In the genomic region with DNA sequence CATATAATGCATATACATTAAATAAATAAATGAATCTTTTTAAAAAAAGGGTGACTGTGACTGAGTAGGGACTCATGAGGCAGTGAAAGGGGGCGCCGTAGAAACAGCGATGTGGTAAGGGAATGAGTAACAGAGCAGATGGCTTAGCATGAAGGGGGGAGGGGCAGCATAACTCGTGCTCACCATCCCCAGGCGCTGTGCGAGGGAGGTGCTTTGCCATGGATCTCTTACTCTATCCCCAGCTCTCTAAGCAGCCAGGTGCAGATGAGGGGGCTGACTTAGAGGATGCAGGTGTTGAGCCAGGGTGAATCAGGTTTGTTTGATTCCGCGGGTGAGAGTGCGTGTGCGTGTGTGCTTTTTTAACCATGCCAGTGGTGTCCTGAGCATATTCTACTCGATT, we compare ENCODE assay signal across 9 mouse cellular contexts. TPM values are rescaled to one million over a fixed set of nuclear protein-coding genes. Genes with fewer than 3 reads are reported as not detected.
DNase-seq lines count a peak whose midpoint lies in the region; ATAC-seq lines count a peak whose summit lies in the region.
"Had no signal": no experiment of that assay in that cellular context is flagged by ENCODE, and none has a peak within 500 bp of the region (broad histone marks: within the 10 kb centered on the region; RNA-seq: fewer than 3 reads in every experiment).

No protein-coding gene starts in this region.

- H3K4me1 ChIP-seq in limb, embryonic 13.5 days, result peaks cover 36% of the 10 kb centered on the region

- no peaks in the 10 kb centered on the region for H3K36me3 ChIP-seq in limb, embryonic 13.5 days
- H3K36me3 ChIP-seq: liver, embryonic 15.5 days had no signal

- intact Hi-C loops in gastrocnemius, postnatal 14 days (cut with DNase I; ENCODE audit: low total_unique reads), result loop anchor here (5.0 kb wide), 1 partner anchor 39 kb away; no protein-coding TSS in a partner anchor

- 0 out of 2 replicates have a peak overlapping the region, but pooled peaks have one; percentile 33 for H3K27ac ChIP-seq in limb, embryonic 13.5 days
- H3K27ac ChIP-seq: hindbrain, postnatal 0 days; liver, embryonic 15.5 days had no signal

- 48% methylated on average over 11 of the region's 11 CpGs for whole genome bisulfite sequencing in limb, embryonic 13.5 days

- DNase-seq in retina, postnatal 1 day, result peak; percentile 44
- DNase-seq in retina, embryonic 14.5 days (ENCODE audit: low spot score), result no peak
- DNase-seq in layer of hippocampus, adult 11-12 months (ENCODE audit: low spot score), result peak; percentile 75
- no peak for DNase-seq in gastrocnemius, postnatal 14 days
- no peak for DNase-seq in lung, postnatal 14 days
- DNase-seq in gastrocnemius, adult 18-20 months (ENCODE audit: low spot score), result no peak

- H3K9ac ChIP-seq in limb, embryonic 13.5 days, result no peak overlapping the region
- H3K9ac ChIP-seq: liver, embryonic 15.5 days had no signal

- no peaks in the 10 kb centered on the region for H3K9me3 ChIP-seq in limb, embryonic 13.5 days
- H3K9me3 ChIP-seq: liver, embryonic 15.5 days had no signal

- no peak; the same call in 1 of the 2 replicates for ATAC-seq in limb, embryonic 13.5 days (ENCODE audit: low FRiP score, low read depth)
- ATAC-seq: hindbrain, postnatal 0 days had no signal

- no peaks in the 10 kb centered on the region for H3K27me3 ChIP-seq in limb, embryonic 13.5 days
- H3K27me3 ChIP-seq: liver, embryonic 15.5 days had no signal

- peak overlapping the region; percentile 21; the same call in 1 of the 2 replicates for H3K4me2 ChIP-seq in limb, embryonic 13.5 days (replicated peaks)
- H3K4me2 ChIP-seq: liver, embryonic 15.5 days had no signal

- H3K4me3 ChIP-seq in limb, embryonic 13.5 days, result no peak overlapping the region
- H3K4me3 ChIP-seq: liver, embryonic 15.5 days had no signal

RNA-seq across cellular contexts. Expression of a gene that starts 22.0 kb away (rescaled TPM):
- 0.55 and 1.2 TPM in 2 replicates for polyA plus RNA-seq in limb, embryonic 13.5 days (2015; fragmentation: Nextera tagmentation; extraction: Ambion mirVana)
- total RNA-seq in gastrocnemius, postnatal 14 days (2021), result under 1 TPM in 1 of 2 experiments, not detected in 1; 0.10 TPM
- total RNA-seq in gastrocnemius, adult 18-20 months (2021), result under 1 TPM in 1 of 2 experiments, not detected in 1; 0.07 TPM

RNA-seq across cellular contexts. Expression of a gene that starts 43.7 kb away (rescaled TPM):
- polyA plus RNA-seq in limb, embryonic 13.5 days (2015; fragmentation: Nextera tagmentation; extraction: Ambion mirVana), result 0.39 and 0.83 TPM in 2 replicates
- under 1 TPM; 0.10 to 0.11 TPM for total RNA-seq in gastrocnemius, postnatal 14 days (2021)
- total RNA-seq in gastrocnemius, adult 18-20 months (2021), result not detected
- total RNA-seq: hindbrain, postnatal 0 days had no signal
- polyA plus RNA-seq: hindbrain, postnatal 0 days had no signal

Comparison
In these comparisons a context has a peak if more than half of its experiments do, and no peak if none do; other contexts are left out.
1. DNase-seq: peak in retina, postnatal 1 day (single experiment) and layer of hippocampus, adult 11-12 months (single experiment); none in retina, embryonic 14.5 days (single experiment), gastrocnemius, postnatal 14 days (single experiment), lung, postnatal 14 days (single experiment) and gastrocnemius, adult 18-20 months (single experiment).